Mouse (Mus musculus): ENCODE measurements around the gene Slc9a9.

DNA sequence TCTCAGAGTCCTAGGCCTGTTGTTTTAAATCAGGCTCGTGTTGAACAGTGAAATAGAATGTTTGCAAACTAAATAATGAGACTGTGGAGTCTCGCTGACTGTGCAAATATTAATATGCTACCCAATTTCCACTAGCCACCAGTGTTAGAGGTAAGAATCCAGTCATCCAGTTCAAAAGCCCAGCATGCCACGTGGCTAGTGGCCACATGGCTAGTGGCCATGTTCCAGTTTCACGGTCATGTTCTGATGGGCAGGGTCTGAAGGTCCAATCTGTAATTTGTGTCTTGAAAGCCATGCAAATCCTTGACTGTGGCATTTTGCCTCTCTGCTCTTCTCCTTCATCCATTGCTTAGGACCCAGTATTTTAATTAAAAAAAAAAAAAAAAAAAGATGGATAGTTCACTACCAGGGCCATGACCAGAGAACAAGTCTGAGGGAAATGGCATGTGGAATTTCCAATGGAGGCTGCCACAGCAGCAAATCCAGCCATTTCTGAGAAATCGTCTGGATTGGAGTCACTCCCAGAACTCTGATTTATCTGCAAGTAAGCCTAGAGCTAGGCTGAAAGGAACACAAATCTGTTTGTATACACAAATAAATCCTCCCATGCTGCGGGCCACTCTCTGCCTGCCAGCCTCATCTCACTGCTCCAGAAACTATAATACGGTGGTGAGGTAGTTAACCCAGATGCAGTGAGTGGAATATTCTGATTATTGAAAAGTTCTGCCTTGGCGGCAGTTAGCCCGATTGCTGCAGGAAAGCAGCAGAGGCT lies 35.5 kb downstream of the Slc9a9 start:
- TF ChIP-seq POLR2A (IDR thresholded peaks at IDR 0.05; ENCODE audit: borderline replicate concordance, low read depth, low read length) (no peak), CTCF (IDR thresholded peaks at IDR 0.05; ENCODE audit: low read depth, low read length) (no peak)
